23 mouse cellular contexts compared by ENCODE assay signal in the genomic region with DNA sequence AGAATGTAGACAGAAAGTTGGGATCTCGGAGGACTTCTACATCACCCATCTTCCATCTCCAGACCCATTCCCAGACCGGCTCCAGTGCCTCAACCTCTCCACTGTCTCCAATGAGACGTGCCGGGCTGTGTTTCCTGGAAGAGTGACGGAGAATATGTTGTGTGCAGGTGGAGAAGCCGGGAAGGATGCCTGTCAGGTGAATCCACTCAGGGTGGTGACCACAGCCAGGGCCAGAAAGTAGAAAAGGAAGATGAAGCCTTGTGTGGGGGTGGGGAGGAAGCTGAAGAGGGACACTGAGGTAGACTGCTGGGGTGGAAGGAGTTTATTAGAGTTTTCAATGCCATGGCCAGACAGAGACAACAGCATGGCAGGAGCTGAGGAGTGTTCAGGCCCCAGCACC. TPM values are rescaled to one million over a fixed set of nuclear protein-coding genes. Genes with fewer than 3 reads are reported as not detected.
"Had no signal": no experiment of that assay in that cellular context is flagged by ENCODE, and none has a peak within 500 bp of the region (broad histone marks: within the 10 kb centered on the region; RNA-seq: fewer than 3 reads in every experiment).

No protein-coding gene starts in this region.

- DNase-seq: kidney, adult 9 months; kidney, postnatal 4 days; left cerebral cortex, postnatal 4 days; lung, adult 2 months; lung, postnatal 36 days; right cerebral cortex, adult 18-20 months; thymus, postnatal 4 days had no signal

- H3K36me3 ChIP-seq: liver, embryonic 15.5 days; midbrain, embryonic 15.5 days had no signal

- ATAC-seq: intestine, postnatal 0 days; lung, postnatal 0 days; midbrain, embryonic 15.5 days had no signal

- H3K4me1 ChIP-seq: liver, embryonic 15.5 days; midbrain, embryonic 15.5 days had no signal

- H3K4me2 ChIP-seq: hindbrain, embryonic 14.5 days; liver, embryonic 11.5 days; liver, embryonic 15.5 days; midbrain, embryonic 15.5 days had no signal

- H3K9ac ChIP-seq: hindbrain, embryonic 14.5 days; liver, embryonic 15.5 days; midbrain, embryonic 15.5 days had no signal

- H3K9me3 ChIP-seq: liver, embryonic 15.5 days; midbrain, embryonic 15.5 days had no signal

- H3K4me3 ChIP-seq: layer of hippocampus, adult 2 months; liver, embryonic 15.5 days; midbrain, embryonic 15.5 days had no signal

- H3K27ac ChIP-seq: hindbrain, embryonic 14.5 days; kidney, postnatal 0 days; layer of hippocampus, adult 2 months; liver, embryonic 15.5 days; midbrain, embryonic 15.5 days had no signal

- H3K27me3 ChIP-seq: liver, embryonic 15.5 days; midbrain, embryonic 15.5 days had no signal

RNA-seq across cellular contexts. Expression of gene Klk11, which starts 2.5 kb away (rescaled TPM):
- total RNA-seq: layer of hippocampus, adult 2 months; layer of hippocampus, postnatal 10 days; left cerebral cortex, adult 18-20 months; left cerebral cortex, postnatal 10 days; left cerebral cortex, postnatal 4 days; megakaryocyte progenitor cell, adult 5-6 weeks had no signal
- polyA plus RNA-seq: hindbrain, embryonic 14.5 days; kidney, postnatal 0 days; liver, embryonic 11.5 days; liver, embryonic 15.5 days; neural tube, embryonic 14.5 days; spleen, adult 2 months had no signal

RNA-seq across cellular contexts. Expression of gene Klk12, which starts 3.2 kb away (rescaled TPM):
- total RNA-seq: layer of hippocampus, adult 2 months; layer of hippocampus, postnatal 10 days; left cerebral cortex, adult 18-20 months; left cerebral cortex, postnatal 10 days; left cerebral cortex, postnatal 4 days; megakaryocyte progenitor cell, adult 5-6 weeks had no signal
- polyA plus RNA-seq: hindbrain, embryonic 14.5 days; intestine, postnatal 0 days; kidney, postnatal 0 days; limb, embryonic 14.5 days; liver, embryonic 11.5 days; liver, embryonic 15.5 days; lung, postnatal 0 days; midbrain, embryonic 15.5 days; neural tube, embryonic 14.5 days; spleen, adult 2 months; thymus, postnatal 0 days had no signal

RNA-seq across cellular contexts. Expression of gene Klk10, which starts 8.9 kb away (rescaled TPM):
- total RNA-seq: left cerebral cortex, adult 18-20 months; left cerebral cortex, postnatal 10 days; left cerebral cortex, postnatal 4 days; megakaryocyte progenitor cell, adult 5-6 weeks had no signal
- polyA plus RNA-seq: hindbrain, embryonic 14.5 days; liver, embryonic 11.5 days; neural tube, embryonic 14.5 days; spleen, adult 2 months had no signal

RNA-seq across cellular contexts. Expression of gene Klk9, which starts 19.8 kb away (rescaled TPM):
- total RNA-seq: layer of hippocampus, adult 2 months; layer of hippocampus, postnatal 10 days; left cerebral cortex, adult 18-20 months; left cerebral cortex, postnatal 10 days; left cerebral cortex, postnatal 4 days; megakaryocyte progenitor cell, adult 5-6 weeks had no signal
- polyA plus RNA-seq: hindbrain, embryonic 14.5 days; intestine, postnatal 0 days; liver, embryonic 11.5 days; liver, embryonic 15.5 days; neural tube, embryonic 14.5 days; spleen, adult 2 months had no signal
